Mouse (Mus musculus) liver, embryonic 11.5 days (tissue): ENCODE data around the gene Acad10. TPM values are rescaled to one million over a fixed set of nuclear protein-coding genes. Genes with fewer than 3 reads are reported as not detected.

Experiments
- ATAC-seq: fragments of 200-750 bp; cut with Nextera tagmentation; replicated peaks from 2 replicates; pipeline ENCODE4 v1.8.0; 2017; ENCODE audit warnings: moderate number of reproducible peaks, mild to moderate bottlenecking, moderate TSS enrichment, moderate library complexity; ENCODE audit not compliant: low FRiP score
- DNase-seq: peaks from one replicate; pipeline ENCODE4 v3.0.0-alpha.2; 2017; ENCODE audit warnings: low spot score
- H3K27ac ChIP-seq: fragments of 300-500 bp; sonication (generic); 2 replicates; pipeline ENCODE4 v1.5.1; 2014; ENCODE audit warnings: mild to moderate bottlenecking, low read depth, low read length, control low read depth
- H3K27me3 ChIP-seq: fragments of 300-500 bp; sonication (generic); replicated peaks from 2 replicates; pipeline ENCODE4 v1.6.1; 2014; ENCODE audit warnings: low read length, mixed read lengths; ENCODE audit not compliant: control insufficient read depth, insufficient read depth
- H3K36me3 ChIP-seq: fragments of 300-500 bp; sonication (generic); 2 replicates; pipeline ENCODE4 v1.6.1; 2014; ENCODE audit warnings: mild to moderate bottlenecking, low read length, moderate library complexity, mixed read lengths; ENCODE audit not compliant: control insufficient read depth, insufficient read depth
- H3K4me1 ChIP-seq: fragments of 300-500 bp; sonication (generic); replicated peaks from 2 replicates; pipeline ENCODE4 v1.6.1; 2014; ENCODE audit warnings: low read length, mixed read lengths; ENCODE audit not compliant: control insufficient read depth, insufficient read depth
- H3K4me2 ChIP-seq: fragments of 300-500 bp; sonication (generic); 2 replicates; pipeline ENCODE4 v1.6.1; 2014; ENCODE audit warnings: mild to moderate bottlenecking, control low read depth, moderate library complexity
- H3K4me3 ChIP-seq: fragments of 300-500 bp; sonication (generic); 2 replicates; pipeline ENCODE4 v1.5.1; 2014; ENCODE audit warnings: low read depth, low read length, control low read depth
- H3K9ac ChIP-seq: fragments of 300-500 bp; sonication (generic); 2 replicates; pipeline ENCODE4 v1.6.1; 2014; ENCODE audit warnings: low read depth, low read length, control low read depth
- H3K9me3 ChIP-seq: fragments of 300-500 bp; sonication (generic); 2 replicates; pipeline ENCODE4 v1.6.1; 2016; ENCODE audit warnings: low read length, inconsistent platforms, mixed read lengths; ENCODE audit not compliant: control insufficient read depth
- WGBS: fragments of 180-500 bp; shearing (Covaris S2); extraction: QIAGEN DNeasy Blood & Tissue Kit; methylation state at CpG from one replicate; pipeline ENCODE4 v1.1.7; 2014; 5-methylcytosine and 5-hydroxymethylcytosine counted together
- polyA plus RNA-seq: library from polyadenylated mRNA; unstranded; fragments of >200 nt; fragmentation: Nextera tagmentation; extraction: Ambion mirVana; gene quantifications from 2 replicates; pipeline ENCODE4 v1.2.1, GENCODE M21; 2014

Acad10 gene
- polyA plus RNA-seq, 1 experiment from 2014 or later = 2.7 TPM

DNA sequence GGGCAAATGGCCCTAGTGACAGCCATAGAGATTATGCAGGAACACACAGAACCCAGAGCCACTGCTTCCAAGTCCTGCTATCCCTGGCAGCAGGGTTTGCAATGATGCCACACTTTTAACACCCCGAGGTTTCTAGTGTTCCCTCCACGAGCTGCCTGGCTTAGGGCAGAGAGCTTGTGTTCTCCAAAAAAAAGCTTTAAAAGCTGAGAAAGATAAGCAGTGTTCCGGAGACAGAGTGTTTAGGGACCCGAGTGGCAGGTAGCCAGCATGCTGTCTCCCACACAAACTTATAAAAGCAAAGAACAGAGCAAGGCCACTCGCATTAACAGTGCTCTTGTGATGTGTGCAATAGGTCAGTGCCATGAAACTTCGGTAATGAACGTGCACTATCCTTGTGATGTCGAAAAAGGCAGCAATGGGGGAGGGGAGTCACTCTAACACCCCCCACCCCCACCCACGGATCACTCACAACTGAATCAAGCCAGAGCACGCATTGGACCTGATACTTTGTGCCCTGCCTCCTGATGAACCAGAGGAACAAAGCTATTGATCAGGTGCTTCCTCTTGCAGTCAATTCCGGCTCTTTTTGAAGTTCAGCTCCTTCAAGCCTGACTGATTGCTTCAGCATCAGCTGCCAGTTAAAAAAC lies 68.8 kb downstream of the Acad10 start:
- 60% methylated on average over 11 of the region's 11 CpGs for WGBS
- ATAC-seq = no peak
- Histone ChIP-seq H3K36me3 (no peaks in the 10 kb centered on the region), H3K27me3 (no peaks in the 10 kb centered on the region), H3K9ac (0 out of 2 replicates have a peak overlapping the region, but pooled peaks have one; percentile 22), H3K4me3 (peak overlapping the region; percentile 89), H3K27ac (peak overlapping the region; percentile 25; the same call in 1 of the 2 replicates), H3K4me1 (peaks cover 32% of the 10 kb centered on the region), H3K9me3 (no peaks in the 10 kb centered on the region), H3K4me2 (peak overlapping the region; percentile 97)
- no peak for DNase-seq

GRCm38 (mm10) chr5:121589928-121590327 lies 70.4 kb downstream of the Acad10 start:
- Histone ChIP-seq H3K36me3 (no peaks in the 10 kb centered on the region), H3K27ac (no peak overlapping the region), H3K4me1 (peaks cover 31% of the 10 kb centered on the region), H3K4me3 (no peak overlapping the region), H3K27me3 (no peaks in the 10 kb centered on the region), H3K4me2 (no peak overlapping the region), H3K9ac (no peak overlapping the region), H3K9me3 (no peaks in the 10 kb centered on the region)
- ATAC-seq = no peak
- no peak for DNase-seq
- 76% methylated on average over 6 of the region's 6 CpGs for WGBS

DNA sequence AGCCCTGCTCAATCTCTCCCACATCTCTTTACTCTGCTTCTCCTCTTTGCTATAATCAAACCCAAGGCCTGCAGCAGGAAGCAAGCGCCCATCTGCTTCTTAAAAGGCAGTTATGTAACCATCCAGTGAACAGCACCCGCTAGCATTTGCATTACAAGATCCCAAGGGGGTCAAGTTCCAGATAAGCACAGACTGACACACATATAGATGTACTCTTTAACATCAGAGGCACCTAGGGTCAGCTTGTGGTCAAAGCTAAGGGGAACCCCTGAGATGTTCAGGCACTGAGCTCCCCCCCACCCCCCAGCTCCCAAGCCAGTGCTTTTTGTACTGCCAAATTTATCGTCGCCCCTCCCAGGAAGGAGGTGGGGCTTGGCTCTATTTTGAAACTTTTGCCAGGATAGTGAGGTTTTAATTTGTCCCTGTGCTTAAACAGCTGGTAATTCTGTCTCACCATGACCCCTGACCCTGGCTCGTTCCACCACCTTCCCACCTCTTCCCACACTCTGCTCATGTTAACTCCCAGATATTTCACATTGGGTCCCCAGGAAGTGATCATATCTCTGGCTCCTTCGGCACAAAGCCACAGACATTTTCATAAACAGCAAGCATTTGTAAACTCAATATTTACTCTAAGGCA lies 73.8 kb downstream of the Acad10 start:
- 34% methylated on average over 6 of the region's 6 CpGs for WGBS
- Histone ChIP-seq H3K4me2 (peak overlapping the region; percentile 52), H3K4me3 (no peak overlapping the region), H3K36me3 (no peaks in the 10 kb centered on the region), H3K27me3 (no peaks in the 10 kb centered on the region), H3K9me3 (no peaks in the 10 kb centered on the region), H3K9ac (peak overlapping the region; percentile 0; the same call in 1 of the 2 replicates), H3K4me1 (peaks cover 24% of the 10 kb centered on the region), H3K27ac (peak overlapping the region; percentile 46; the same call in 1 of the 2 replicates)
- DNase-seq (no peak), ATAC-seq (no peak)

DNA sequence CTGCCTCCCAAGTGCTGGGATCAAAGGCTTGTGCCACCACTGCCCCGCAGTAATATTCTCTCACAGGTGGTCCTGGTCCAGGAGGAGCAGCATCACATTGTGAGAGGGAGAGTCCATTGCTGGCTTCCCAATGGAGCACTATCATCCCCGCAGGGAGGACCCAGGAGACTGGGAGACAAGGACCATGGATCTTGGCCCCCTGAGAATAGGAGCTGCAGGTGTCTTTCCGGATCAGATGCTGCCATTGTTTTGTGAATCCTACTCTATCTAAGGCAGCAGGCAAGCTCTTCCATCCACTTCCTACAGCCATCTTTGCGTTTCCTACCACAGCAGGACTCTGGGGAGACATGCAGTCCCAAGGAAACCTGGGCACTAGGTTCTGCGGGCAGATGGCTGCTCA lies 74.6 kb downstream of the Acad10 start:
- no peaks in the 10 kb centered on the region for H3K27me3 ChIP-seq
- H3K9ac ChIP-seq = no peak overlapping the region
- 0 out of 2 replicates have a peak overlapping the region, but pooled peaks have one; percentile 23 for H3K27ac ChIP-seq
- DNase-seq (no peak), ATAC-seq (no peak)
- no peaks in the 10 kb centered on the region for H3K9me3 ChIP-seq
- peaks cover 19% of the 10 kb centered on the region for H3K4me1 ChIP-seq
- H3K4me3 ChIP-seq = no peak overlapping the region
- H3K4me2 ChIP-seq = no peak overlapping the region
- WGBS = 82% methylated on average over 5 of the region's 5 CpGs
- peaks cover under 1% of the 10 kb centered on the region; the same call in 1 of the 2 replicates for H3K36me3 ChIP-seq

- DNase-seq (no peak), ATAC-seq (no peak)
- H3K4me1 ChIP-seq = peaks cover 19% of the 10 kb centered on the region
- no peaks in the 10 kb centered on the region for H3K27me3 ChIP-seq
- H3K4me2 ChIP-seq = no peak overlapping the region
- H3K4me3 ChIP-seq = no peak overlapping the region
- no peak overlapping the region for H3K9ac ChIP-seq
- no peaks in the 10 kb centered on the region for H3K9me3 ChIP-seq
- 87% methylated on average over 10 of the region's 10 CpGs for WGBS
- peaks cover 3% of the 10 kb centered on the region; the same call in 1 of the 2 replicates for H3K36me3 ChIP-seq
- no peak overlapping the region for H3K27ac ChIP-seq
These were observed 75.3 kb downstream of the Acad10 start for GRCm38 (mm10) chr5:121585005-121585404.

- peak overlapping the region; percentile 33; the same call in 1 of the 2 replicates for H3K4me2 ChIP-seq
- no peak overlapping the region for H3K9ac ChIP-seq
- no peaks in the 10 kb centered on the region for H3K27me3 ChIP-seq
- H3K27ac ChIP-seq = peak overlapping the region; percentile 61; the same call in 1 of the 2 replicates
- H3K9me3 ChIP-seq = no peaks in the 10 kb centered on the region
- peaks cover 19% of the 10 kb centered on the region for H3K4me1 ChIP-seq
- DNase-seq = peak; percentile 58
- ATAC-seq = peak; percentile 79
- WGBS = 42% methylated on average over 12 of the region's 12 CpGs
- no peak overlapping the region for H3K4me3 ChIP-seq
- peaks cover 7% of the 10 kb centered on the region; the same call in 1 of the 2 replicates for H3K36me3 ChIP-seq
These were observed 76.4 kb downstream of the Acad10 start for GRCm38 (mm10) chr5:121583765-121584501.

DNA sequence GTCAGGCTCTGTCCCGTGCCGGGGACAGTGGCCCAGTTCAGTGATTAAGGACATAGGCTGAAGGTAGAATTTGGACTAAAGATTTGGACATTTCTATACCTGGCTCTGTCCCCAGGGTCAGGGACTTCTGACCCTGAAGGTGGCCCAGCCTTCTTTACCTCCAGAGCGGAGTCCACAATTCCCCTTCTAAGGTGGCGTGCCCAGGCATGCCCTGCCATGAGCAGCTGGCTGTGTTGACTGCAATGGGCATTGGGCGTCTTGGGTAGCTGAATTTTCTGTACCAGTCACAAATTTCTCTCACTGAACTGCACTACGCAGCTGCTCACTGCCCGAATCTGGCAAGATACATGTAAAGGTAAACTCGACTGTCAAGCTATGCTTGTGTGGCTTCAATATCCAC lies 78.4 kb downstream of the Acad10 start:
- DNase-seq = no peak

GRCm38 (mm10) chr5:121576927-121577488 lies 83.3 kb downstream of the Acad10 start:
- Histone ChIP-seq H3K4me1 (no peaks in the 10 kb centered on the region), H3K27me3 (no peaks in the 10 kb centered on the region), H3K4me2 (no peak overlapping the region), H3K9me3 (no peaks in the 10 kb centered on the region), H3K36me3 (peaks cover 13% of the 10 kb centered on the region), H3K4me3 (no peak overlapping the region), H3K27ac (no peak overlapping the region), H3K9ac (no peak overlapping the region)
- 89% methylated on average over 11 of the region's 11 CpGs for WGBS
- ATAC-seq = no peak
- no peak for DNase-seq

More for the DNA sequence above, 78.4 kb downstream of the Acad10 start:
- Histone ChIP-seq H3K9me3 (no peaks in the 10 kb centered on the region), H3K4me3 (no peak overlapping the region), H3K4me2 (no peak overlapping the region), H3K27ac (no peak overlapping the region), H3K27me3 (no peaks in the 10 kb centered on the region), H3K9ac (no peak overlapping the region), H3K4me1 (peaks cover 16% of the 10 kb centered on the region), H3K36me3 (peaks cover 7% of the 10 kb centered on the region; the same call in 1 of the 2 replicates)
- 89% methylated on average over 8 of the region's 8 CpGs for WGBS
- no peak for ATAC-seq
